Mouse (Mus musculus) heart, postnatal 0 days (tissue): ENCODE data around the gene Stard3nl.

Source experiments
- CTCF ChIP-seq: IDR thresholded peaks from 2 replicates; pipeline ENCODE4 v1.5.1; 2016; ENCODE audit warnings: antibody characterized with exemption, control low read depth, low read depth
- EP300 ChIP-seq: IDR thresholded peaks from 2 replicates; pipeline ENCODE4 v1.6.1; 2016; ENCODE audit warnings: antibody characterized with exemption, low read depth

DNA sequence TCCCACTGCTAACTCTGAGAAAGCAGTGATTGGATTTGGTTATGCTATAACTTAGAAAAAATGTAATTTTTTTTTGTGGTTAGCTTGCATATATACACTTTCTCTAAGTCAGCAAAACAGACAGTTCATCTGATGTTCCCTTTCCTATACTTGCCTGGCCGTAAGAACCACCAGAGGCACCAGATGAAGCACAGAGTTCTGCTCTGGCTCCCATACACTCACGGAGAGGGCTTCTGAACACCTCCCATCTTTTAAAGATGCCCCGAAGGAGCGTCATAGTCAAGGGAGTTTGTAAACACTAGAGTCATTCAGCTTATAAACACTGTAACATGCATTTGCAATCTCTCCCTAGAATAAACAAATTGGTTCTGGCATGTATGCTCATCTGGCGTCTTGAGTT, 32.5 kb upstream of the Stard3nl start:
- TF ChIP-seq EP300: no peak
- TF ChIP-seq CTCF: no peak
